Mouse (Mus musculus) C2C12 (cell line): ENCODE data around the gene Arpc1b. TPM values are rescaled to one million over a fixed set of nuclear protein-coding genes. Genes with fewer than 3 reads are reported as not detected.
"Not testable (repeated sequence)": the region's sequence is repeated elsewhere in the genome, so short reads cannot be mapped to it uniquely, and the experiment has no call there.

ENCODE experiments used
- H3K27me3 ChIP-seq: one replicate; pipeline ENCODE4 v1.6.1; 2011; ENCODE audit not compliant: control insufficient read depth, insufficient read depth, insufficient read length
- H3K36me3 ChIP-seq: one replicate; pipeline ENCODE4 v1.6.1; 2011; ENCODE audit not compliant: control insufficient read depth, insufficient read depth
- H3K4me3 ChIP-seq: one replicate; pipeline ENCODE4 v1.5.1; 2011; ENCODE audit warnings: mild to moderate bottlenecking, control low read depth; ENCODE audit not compliant: poor library complexity, insufficient read depth, severe bottlenecking
- H3K79me2 ChIP-seq: one replicate; pipeline ENCODE4 v1.6.1; 2011; ENCODE audit not compliant: control insufficient read depth, insufficient read depth
- H3K79me3 ChIP-seq: one replicate; pipeline ENCODE4 v1.6.1; 2011; ENCODE audit warnings: low read depth, control low read depth
- H3ac ChIP-seq: one replicate; pipeline ENCODE3; 2011; ENCODE audit warnings: low read depth; ENCODE audit not compliant: control insufficient read depth, insufficient read length
- CEBPB ChIP-seq: IDR thresholded peaks from one replicate; pipeline ENCODE4 v1.6.1; 2011; ENCODE audit warnings: low read depth, mild to moderate bottlenecking, control low read depth, moderate library complexity
- CTCF ChIP-seq: IDR thresholded peaks from one replicate; pipeline ENCODE4 v1.5.1; 2011; ENCODE audit not compliant: control insufficient read depth, insufficient read depth, insufficient read length
- FOSL1 ChIP-seq: IDR thresholded peaks from one replicate; pipeline ENCODE4 v1.8.0; 2011; ENCODE audit warnings: mild to moderate bottlenecking, low read length; ENCODE audit not compliant: poor library complexity, insufficient read depth, severe bottlenecking
- MAX ChIP-seq: IDR thresholded peaks from one replicate; pipeline ENCODE4 v1.6.1; 2011; ENCODE audit warnings: mild to moderate bottlenecking, control low read depth
- MYOD1 ChIP-seq: IDR thresholded peaks from one replicate; pipeline ENCODE4 v1.6.1; 2011; ENCODE audit warnings: low read depth; ENCODE audit not compliant: control insufficient read depth, insufficient read length
- MYOG ChIP-seq: IDR thresholded peaks from one replicate; pipeline ENCODE4 v1.6.1; 2011; ENCODE audit not compliant: control insufficient read depth, insufficient read length; ENCODE audit errors: extremely low read depth
- USF1 ChIP-seq: IDR thresholded peaks from one replicate; pipeline ENCODE4 v1.6.1; 2011; ENCODE audit warnings: low read depth, mild to moderate bottlenecking, control low read depth, moderate library complexity
- polyA plus RNA-seq: library from polyadenylated mRNA; unstranded; fragments of >200 nt; fragmentation: generic; extraction: Trizol; gene quantifications from one replicate; pipeline ENCODE4 v1.2.1, GENCODE M21; 2012; ENCODE audit warnings: missing spikeins

Arpc1b gene
- polyA plus RNA-seq, 1 experiment, result 741 TPM

GRCm38 (mm10) chr5:145119385-145119784 is 5.4 kb downstream of the Arpc1b start:
- TF ChIP-seq USF1, result peak; percentile 52
- no peak for TF ChIP-seq MYOG
- TF ChIP-seq CTCF, result peak; percentile 15
- TF ChIP-seq FOSL1, result no peak
- TF ChIP-seq CEBPB, result no peak
- TF ChIP-seq MAX, result no peak
- TF ChIP-seq MYOD1, result no peak
- peaks cover 68% of the 10 kb centered on the region for H3K79me3 ChIP-seq

GRCm38 (mm10) chr5:145120921-145121320 is 6.9 kb downstream of the Arpc1b start:
- Histone ChIP-seq H3K79me3 (peaks cover 53% of the 10 kb centered on the region), H3K4me3 (no peak overlapping the region), H3K36me3 (peaks cover 72% of the 10 kb centered on the region), H3ac (no peak overlapping the region), H3K79me2 (peaks cover 68% of the 10 kb centered on the region), H3K27me3 (no peaks in the 10 kb centered on the region)
- TF ChIP-seq CTCF, result no peak
- TF ChIP-seq USF1, result no peak
- TF ChIP-seq FOSL1, result no peak
- no peak for TF ChIP-seq CEBPB
- TF ChIP-seq MYOG, result no peak
- TF ChIP-seq MYOD1, result no peak
- no peak for TF ChIP-seq MAX

More at GRCm38 (mm10) chr5:145119385-145119784, 5.4 kb downstream of the Arpc1b start:
- peaks cover 83% of the 10 kb centered on the region for H3K79me2 ChIP-seq
- no peaks in the 10 kb centered on the region for H3K27me3 ChIP-seq
- H3K4me3 ChIP-seq, result no peak overlapping the region
- no peak overlapping the region for H3ac ChIP-seq
- peaks cover 61% of the 10 kb centered on the region for H3K36me3 ChIP-seq

GRCm38 (mm10) chr5:145123396-145123795 is 9.4 kb downstream of the Arpc1b start:
- no peak for TF ChIP-seq MAX
- no peak for TF ChIP-seq MYOG
- no peak for TF ChIP-seq FOSL1
- no peak for TF ChIP-seq CTCF
- no peak for TF ChIP-seq MYOD1
- Histone ChIP-seq H3K79me3 (peaks cover 35% of the 10 kb centered on the region), H3K36me3 (peaks cover 84% of the 10 kb centered on the region), H3K4me3 (no peak overlapping the region), H3K79me2 (peaks cover 43% of the 10 kb centered on the region), H3K27me3 (no peaks in the 10 kb centered on the region), H3ac (no peak overlapping the region)

DNA sequence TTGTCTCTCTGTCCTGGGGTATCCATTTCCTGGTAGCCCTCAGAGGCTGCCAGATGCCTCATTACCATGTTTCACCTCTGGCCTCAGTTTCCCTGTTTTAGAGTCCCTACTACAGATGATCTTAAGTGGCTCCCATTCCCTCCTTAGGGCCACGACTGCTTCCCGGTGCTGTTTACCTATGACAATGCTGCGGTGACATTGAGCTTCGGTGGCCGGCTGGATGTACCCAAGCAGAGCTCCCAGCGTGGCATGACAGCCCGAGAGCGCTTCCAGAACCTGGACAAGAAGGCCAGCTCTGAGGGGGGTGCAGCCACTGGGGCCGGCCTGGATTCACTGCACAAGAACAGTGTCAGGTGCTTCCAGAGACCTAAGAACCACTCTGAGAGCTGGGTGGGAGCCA is 12.6 kb downstream of the Arpc1b start:
- Histone ChIP-seq H3K79me3 (peaks cover 5% of the 10 kb centered on the region), H3K79me2 (peaks cover 11% of the 10 kb centered on the region), H3K27me3 (no peaks in the 10 kb centered on the region), H3ac (no peak overlapping the region), H3K36me3 (peaks cover 84% of the 10 kb centered on the region), H3K4me3 (no peak overlapping the region)
- no peak for TF ChIP-seq FOSL1
- TF ChIP-seq CTCF, result no peak
- TF ChIP-seq MAX, result no peak
- no peak for TF ChIP-seq MYOD1
- TF ChIP-seq MYOG, result no peak
- TF ChIP-seq USF1, result no peak
- TF ChIP-seq CEBPB, result no peak

- peaks cover 86% of the 10 kb centered on the region for H3K36me3 ChIP-seq
- TF ChIP-seq CTCF (no peak), MYOG (no peak), USF1 (no peak), FOSL1 (no peak), MAX (no peak), CEBPB (no peak), MYOD1 (no peak)
- H3K79me3 ChIP-seq, result peaks cover 2% of the 10 kb centered on the region
- H3ac ChIP-seq, result no peak overlapping the region
- H3K79me2 ChIP-seq, result peaks cover 11% of the 10 kb centered on the region
- H3K4me3 ChIP-seq, result no peak overlapping the region
- no peaks in the 10 kb centered on the region for H3K27me3 ChIP-seq
These were observed 15.1 kb downstream of the Arpc1b start for GRCm38 (mm10) chr5:145129124-145129523.

GRCm38 (mm10) chr5:145129773-145130172 is 15.8 kb downstream of the Arpc1b start:
- peaks cover 18% of the 10 kb centered on the region for H3K79me2 ChIP-seq
- not testable (repeated sequence) for H3K4me3 ChIP-seq, H3ac ChIP-seq, H3K79me3 ChIP-seq, H3K27me3 ChIP-seq
- H3K36me3 ChIP-seq, result peaks cover 86% of the 10 kb centered on the region
